Mouse (Mus musculus) MEL (cell line): ENCODE results near the gene Map1b. TPM values are rescaled to one million over a fixed set of nuclear protein-coding genes. Genes with fewer than 3 reads are reported as not detected.

Source experiments
- DNase-seq: peaks from one replicate; pipeline ENCODE4 v3.0.0; 2011; ENCODE audit warnings: low read depth, low spot score
- H3K27ac ChIP-seq: 2 replicates; pipeline ENCODE4 v1.5.1; 2012; ENCODE audit warnings: low read depth, mild to moderate bottlenecking, control low read depth, low read length, moderate library complexity; ENCODE audit not compliant: control insufficient read depth
- H3K27me3 ChIP-seq, 2 experiments: fragments of 150-350 bp in 1 of 2; sonication (generic) in 1 of 2; 2 replicates each; pipeline ENCODE4 v1.6.1; 2012; ENCODE audit warnings: low read length in 2 of 2, mild to moderate bottlenecking in 2 of 2, improper control_type of control experiment in 1 of 2, moderate library complexity in 1 of 2; ENCODE audit not compliant: insufficient read depth in 2 of 2, control insufficient read depth in 1 of 2
- H3K36me3 ChIP-seq, 2 experiments: 2 replicates each; pipeline ENCODE4 v1.6.1; 2012 to 2014; ENCODE audit warnings: low read length in 2 of 2, improper control_type of control experiment in 1 of 2, inconsistent platforms in 1 of 2, mild to moderate bottlenecking in 1 of 2; ENCODE audit not compliant: insufficient read depth in 2 of 2, control insufficient read depth in 1 of 2
- H3K4me1 ChIP-seq, 2 experiments: fragments of 150-350 bp in 1 of 2; sonication (generic) in 1 of 2; 2 replicates each; pipeline ENCODE4 v1.6.1; 2012; ENCODE audit warnings: low read length in 2 of 2, improper control_type of control experiment in 1 of 2, mild to moderate bottlenecking in 1 of 2; ENCODE audit not compliant: insufficient read depth in 2 of 2, control insufficient read depth in 1 of 2
- H3K4me3 ChIP-seq, 2 experiments: fragments of 150-350 bp in 1 of 2; sonication (generic) in 1 of 2; 2 replicates each; pipeline ENCODE4 v1.5.1; 2012; ENCODE audit warnings: low read depth in 2 of 2, low read length in 2 of 2, mild to moderate bottlenecking in 2 of 2, moderate library complexity in 2 of 2, control low read depth in 1 of 2, improper control_type of control experiment in 1 of 2; ENCODE audit not compliant: control insufficient read depth in 1 of 2, insufficient read depth in 1 of 2
- H3K79me2 ChIP-seq: 2 replicates; pipeline ENCODE4 v1.6.1; 2012; ENCODE audit warnings: mild to moderate bottlenecking, low read length, moderate library complexity; ENCODE audit not compliant: control insufficient read depth, poor library complexity, insufficient read depth
- H3K9ac ChIP-seq: 2 replicates; pipeline ENCODE4 v1.6.1; 2012; ENCODE audit warnings: low read depth, mild to moderate bottlenecking, control low read depth, low read length, moderate library complexity; ENCODE audit not compliant: control insufficient read depth, poor library complexity, severe bottlenecking
- H3K9me3 ChIP-seq: fragments of 150-350 bp; sonication (generic); replicated peaks from 2 replicates; pipeline ENCODE4 v1.6.1; 2012; ENCODE audit warnings: mild to moderate bottlenecking, low read length, improper control_type of control experiment, moderate library complexity; ENCODE audit not compliant: insufficient read depth
- BHLHE40 ChIP-seq: IDR thresholded peaks from 2 replicates; pipeline ENCODE4 v1.6.1; 2012; ENCODE audit warnings: low read depth, mild to moderate bottlenecking, inconsistent platforms, low read length, improper control_type of control experiment, borderline replicate concordance
- CHD1 ChIP-seq: IDR thresholded peaks from 2 replicates; pipeline ENCODE4 v1.6.1; 2012; ENCODE audit warnings: low read depth, mild to moderate bottlenecking, inconsistent platforms, low read length, improper control_type of control experiment
- CHD2 ChIP-seq: IDR thresholded peaks from 2 replicates; pipeline ENCODE4 v1.6.1; 2011; ENCODE audit warnings: low read length, improper control_type of control experiment
- E2F4 ChIP-seq: IDR thresholded peaks from 2 replicates; pipeline ENCODE4 v1.6.1; 2011; ENCODE audit warnings: low read depth, low read length, improper control_type of control experiment, borderline replicate concordance
- ELF1 ChIP-seq: IDR thresholded peaks from 2 replicates; pipeline ENCODE4 v1.6.1; 2014; ENCODE audit warnings: low read depth, mild to moderate bottlenecking, inconsistent platforms, low read length, improper control_type of control experiment, moderate library complexity
- GATA1 ChIP-seq: IDR thresholded peaks from 2 replicates; pipeline ENCODE4 v1.6.1; 2011; ENCODE audit warnings: low read depth, low read length, improper control_type of control experiment
- MAFK ChIP-seq: IDR thresholded peaks from 2 replicates; pipeline ENCODE4 v1.6.1; 2011; ENCODE audit warnings: low read depth, mild to moderate bottlenecking, low read length, improper control_type of control experiment, borderline replicate concordance
- MAX ChIP-seq: IDR thresholded peaks from 2 replicates; pipeline ENCODE4 v1.6.1; 2011; ENCODE audit warnings: low read length, improper control_type of control experiment
- MAZ ChIP-seq: IDR thresholded peaks from 2 replicates; pipeline ENCODE4 v1.6.1; 2012; ENCODE audit warnings: low read depth, mild to moderate bottlenecking, inconsistent platforms, low read length, improper control_type of control experiment
- MEF2A ChIP-seq: IDR thresholded peaks from 2 replicates; pipeline ENCODE4 v1.6.1; 2014; ENCODE audit warnings: low read depth, mild to moderate bottlenecking, inconsistent platforms, low read length, improper control_type of control experiment; ENCODE audit not compliant: poor library complexity, insufficient replicate concordance, severe bottlenecking; ENCODE audit errors: extremely low read depth
- MXI1 ChIP-seq: IDR thresholded peaks from 2 replicates; pipeline ENCODE4 v1.6.1; 2011; ENCODE audit warnings: mild to moderate bottlenecking, low read depth, low read length, improper control_type of control experiment
- MYB ChIP-seq: IDR thresholded peaks from 2 replicates; pipeline ENCODE4 v1.6.1; 2011; ENCODE audit warnings: mild to moderate bottlenecking, low read depth, low read length, improper control_type of control experiment
- NELFE ChIP-seq: IDR thresholded peaks from 2 replicates; pipeline ENCODE4 v1.6.1; 2011; ENCODE audit warnings: low read depth, low read length, improper control_type of control experiment
- NRF1 ChIP-seq: IDR thresholded peaks from 2 replicates; pipeline ENCODE4 v1.6.1; 2014; ENCODE audit warnings: low read depth, mild to moderate bottlenecking, inconsistent platforms, low read length, improper control_type of control experiment, moderate library complexity; ENCODE audit not compliant: poor library complexity, insufficient read depth, severe bottlenecking
- POLR2A ChIP-seq, 2 experiments: IDR thresholded peaks; 2 replicates each; pipeline ENCODE4 v1.6.1; 2011 to 2012; ENCODE audit warnings: low read length in 2 of 2, mild to moderate bottlenecking in 2 of 2, control low read depth in 1 of 2, improper control_type of control experiment in 1 of 2, low read depth in 1 of 2, moderate library complexity in 1 of 2; ENCODE audit not compliant: control insufficient read depth in 1 of 2, insufficient read depth in 1 of 2, poor library complexity in 1 of 2
- POLR2AphosphoS2 ChIP-seq: IDR thresholded peaks from 2 replicates; pipeline ENCODE4 v1.6.1; 2011; ENCODE audit warnings: low read length, improper control_type of control experiment
- POLR2AphosphoS5 ChIP-seq: IDR thresholded peaks from 2 replicates; pipeline ENCODE4 v1.6.1; 2012; ENCODE audit warnings: low read depth, borderline replicate concordance, mild to moderate bottlenecking, inconsistent platforms, low read length, moderate library complexity, mixed read lengths
- RAD21 ChIP-seq: IDR thresholded peaks from 2 replicates; pipeline ENCODE4 v1.6.1; 2011; ENCODE audit warnings: mild to moderate bottlenecking, low read depth, low read length, improper control_type of control experiment
- SMC3 ChIP-seq: IDR thresholded peaks from 2 replicates; pipeline ENCODE4 v1.6.1; 2011; ENCODE audit warnings: low read depth, low read length, improper control_type of control experiment
- TAL1 ChIP-seq: IDR thresholded peaks from 2 replicates; pipeline ENCODE4 v1.6.1; 2012; ENCODE audit warnings: mild to moderate bottlenecking, inconsistent platforms, low read length, moderate library complexity, mixed read lengths
- TBP ChIP-seq: IDR thresholded peaks from 2 replicates; pipeline ENCODE4 v1.8.0; 2011; ENCODE audit warnings: low read depth, low read length, improper control_type of control experiment
- UBTF ChIP-seq: IDR thresholded peaks from 2 replicates; pipeline ENCODE4 v1.6.1; 2012; ENCODE audit warnings: low read depth, mild to moderate bottlenecking, inconsistent platforms, low read length, improper control_type of control experiment, moderate library complexity, borderline replicate concordance; ENCODE audit not compliant: insufficient read depth
- USF2 ChIP-seq, 2 experiments: IDR thresholded peaks; 2 replicates each; pipeline ENCODE4 v1.6.1; 2011 to 2012; ENCODE audit warnings: improper control_type of control experiment in 2 of 2, low read length in 2 of 2, borderline replicate concordance in 1 of 2, inconsistent platforms in 1 of 2, low read depth in 1 of 2, mild to moderate bottlenecking in 1 of 2; ENCODE audit not compliant: insufficient read depth in 1 of 2
- ZC3H11A ChIP-seq: IDR thresholded peaks from 2 replicates; pipeline ENCODE4 v1.6.1; 2012; ENCODE audit warnings: low read depth, mild to moderate bottlenecking, inconsistent platforms, low read length, improper control_type of control experiment
- ZKSCAN1 ChIP-seq: IDR thresholded peaks from 2 replicates; pipeline ENCODE4 v1.6.1; 2012; ENCODE audit warnings: low read depth, mild to moderate bottlenecking, inconsistent platforms, low read length, improper control_type of control experiment, moderate library complexity
- ZMIZ1 ChIP-seq: IDR thresholded peaks from 2 replicates; pipeline ENCODE4 v1.6.1; 2012; ENCODE audit warnings: low read depth, mild to moderate bottlenecking, inconsistent platforms, low read length, improper control_type of control experiment, moderate library complexity
- ZNF384 ChIP-seq: IDR thresholded peaks from 2 replicates; pipeline ENCODE4 v1.6.1; 2012; ENCODE audit warnings: low read depth, mild to moderate bottlenecking, inconsistent platforms, low read length, improper control_type of control experiment
- polyA plus RNA-seq, 2 experiments: library from polyadenylated mRNA; stranded (reverse) in 1 of 2; unstranded in 1 of 2; fragments of >175 nt in 1 of 2; fragments of >200 nt in 1 of 2; gene quantifications; 2 replicates each; pipeline versions ENCODE4 v1.2.1 to v1.2.4; 2012; ENCODE audit warnings: low replicate concordance in 2 of 2, low read depth in 1 of 2; ENCODE audit not compliant: insufficient read length in 2 of 2, insufficient read depth in 1 of 2, missing spikeins in 1 of 2
- total RNA-seq: library from RNA; depleted of rRNA; stranded (reverse); fragments of 300-350 nt; gene quantifications from 2 replicates; pipeline ENCODE4 v1.2.3, GENCODE M21; 2012

Map1b gene
- total and polyA plus RNA-seq, 3 experiments: not detected

DNA sequence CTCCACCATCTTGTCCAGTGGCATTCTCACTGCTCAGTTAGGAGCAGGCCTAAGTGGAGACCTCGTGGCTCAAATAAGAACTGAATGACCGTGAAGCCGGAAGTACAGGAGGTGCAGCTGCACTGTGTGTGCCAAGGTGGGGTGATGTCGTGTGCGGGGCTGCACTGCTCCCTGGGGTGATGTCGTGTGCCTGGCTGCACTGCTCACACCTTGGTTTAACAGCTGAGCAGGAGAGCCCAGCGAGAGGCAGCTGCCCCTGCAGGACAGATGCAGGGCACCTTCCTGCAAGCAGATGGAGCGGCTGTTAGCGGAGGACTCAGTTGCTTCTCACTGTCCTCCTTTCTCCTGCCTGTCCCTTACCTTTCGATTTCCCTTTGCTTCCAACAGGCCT is 102.0 kb downstream of the Map1b start:
- no peak for TF ChIP-seq GATA1
- TF ChIP-seq UBTF: no peak
- TF ChIP-seq USF2 (IDR thresholded peaks at IDR 0.05; ENCODE audit: borderline replicate concordance in 1 of 2, insufficient read depth in 1 of 2, low read depth in 1 of 2, low read length in 2 of 2): no peak
- no peak for TF ChIP-seq SMC3
- TF ChIP-seq RAD21: no peak
- no peak for TF ChIP-seq MAFK
- no peak for TF ChIP-seq MEF2A
- no peak for TF ChIP-seq POLR2AphosphoS5
- TF ChIP-seq CHD1: no peak
- no peak for TF ChIP-seq TBP
- no peak for TF ChIP-seq ELF1
- no peak for TF ChIP-seq MXI1
- no peak for TF ChIP-seq ZC3H11A
- TF ChIP-seq ZMIZ1: no peak
- no peak for TF ChIP-seq BHLHE40
- no peak for TF ChIP-seq ZKSCAN1
- no peaks in the 10 kb centered on the region for H3K27me3 ChIP-seq
- H3K79me2 ChIP-seq: no peaks in the 10 kb centered on the region
- no peak overlapping the region for H3K9ac ChIP-seq
- H3K27ac ChIP-seq: no peak overlapping the region
- H3K4me1 ChIP-seq: peaks cover 0 to 4% of the 10 kb centered on the region in 2 experiments; a peak in 3 of 4 replicates
- DNase-seq: no peak
- H3K9me3 ChIP-seq: no peaks in the 10 kb centered on the region
- H3K36me3 ChIP-seq: peaks cover 0 to 3% of the 10 kb centered on the region in 2 experiments; a peak in 1 of 4 replicates
- no peak overlapping the region for H3K4me3 ChIP-seq

- H3K4me1 ChIP-seq: peaks cover 0 to 4% of the 10 kb centered on the region in 2 experiments; a peak in 3 of 4 replicates
Observed at GRCm38 (mm10) chr13:99413481-99414351, 102.6 kb downstream of the Map1b start.

More at GRCm38 (mm10) chr13:99413481-99414351, 102.6 kb downstream of the Map1b start:
- TF ChIP-seq NELFE: no peak
- no peak for TF ChIP-seq E2F4
- no peak for TF ChIP-seq MAX
- TF ChIP-seq NRF1: no peak
- TF ChIP-seq POLR2A (IDR thresholded peaks at IDR 0.05; ENCODE audit: control insufficient read depth in 1 of 2, insufficient read depth in 1 of 2, low read depth in 1 of 2, low read length in 2 of 2, poor library complexity in 1 of 2): no peak
- no peak for TF ChIP-seq MYB
- no peak for TF ChIP-seq ZNF384
- no peak for TF ChIP-seq SMC3
- TF ChIP-seq CHD2: no peak
- TF ChIP-seq ZC3H11A: no peak
- TF ChIP-seq TAL1: no peak
- TF ChIP-seq ELF1: no peak
- no peak for TF ChIP-seq MEF2A
- TF ChIP-seq MAZ: no peak
- no peak for TF ChIP-seq GATA1
- no peak for TF ChIP-seq CHD1
- no peak for TF ChIP-seq TBP
- no peak for TF ChIP-seq RAD21
- TF ChIP-seq UBTF: no peak
- TF ChIP-seq POLR2AphosphoS2: no peak
- Histone ChIP-seq H3K9me3 (no peaks in the 10 kb centered on the region), H3K9ac (no peak overlapping the region), H3K27me3 (no peaks in the 10 kb centered on the region), H3K4me3 (no peak overlapping the region), H3K36me3 (peaks cover 0 to 3% of the 10 kb centered on the region in 2 experiments; a peak in 1 of 4 replicates), H3K79me2 (no peaks in the 10 kb centered on the region), H3K27ac (no peak overlapping the region)
- DNase-seq: no peak
